Mouse (Mus musculus): ENCODE data around the gene Zfp934. TPM values are rescaled to one million over a fixed set of nuclear protein-coding genes. Genes with fewer than 3 reads are reported as not detected.
"Not testable (repeated sequence)": the region's sequence is repeated elsewhere in the genome, so short reads cannot be mapped to it uniquely, and the experiment has no call there.

The Zfp934 gene
- polyA plus RNA-seq (2012; rRNA removed) (12.1 and 12.4 TPM in 2 replicates), polyA plus RNA-seq (2014; fragmentation: Nextera tagmentation; extraction: Ambion mirVana) (18.0 and 18.2 TPM in 2 replicates)

GRCm38 (mm10) chr13:62571099-62571498, at the start of gene Zfp934:
Gene Zfp934, minus strand, starts transcription at chr13:62571199.
- not testable (repeated sequence) for H3K4me1 ChIP-seq (ENCODE audit: control insufficient read depth, insufficient read depth, low read length); H3K9ac ChIP-seq (ENCODE audit: low read depth, low read length, severe bottlenecking); H3K4me3 ChIP-seq (replicated peaks; ENCODE audit: low read length); H3K9me3 ChIP-seq (ENCODE audit: control insufficient read depth, low read length); H3K4me2 ChIP-seq (replicated peaks; ENCODE audit: low read depth, low read length, severe bottlenecking); H3K36me3 ChIP-seq (ENCODE audit: control insufficient read depth, insufficient read depth, low read length); ATAC-seq (ENCODE audit: low FRiP score, low read depth); H3K27ac ChIP-seq (replicated peaks; ENCODE audit: low read depth, low read length); DNase-seq (ENCODE audit: low spot score); H3K27me3 ChIP-seq (ENCODE audit: control insufficient read depth, insufficient read depth, low read length)
- 78% methylated on average over 2 of the region's 6 CpGs for WGBS

- WGBS = 97% methylated on average over 4 of the region's 4 CpGs
- not testable (repeated sequence) for H3K27ac ChIP-seq (replicated peaks; ENCODE audit: low read depth, low read length); H3K4me1 ChIP-seq (ENCODE audit: control insufficient read depth, insufficient read depth, low read length); H3K4me2 ChIP-seq (replicated peaks; ENCODE audit: low read depth, low read length, severe bottlenecking); H3K9ac ChIP-seq (ENCODE audit: low read depth, low read length, severe bottlenecking); H3K4me3 ChIP-seq (replicated peaks; ENCODE audit: low read length); ATAC-seq (ENCODE audit: low FRiP score, low read depth); H3K9me3 ChIP-seq (ENCODE audit: control insufficient read depth, low read length); DNase-seq (ENCODE audit: low spot score); H3K36me3 ChIP-seq (ENCODE audit: control insufficient read depth, insufficient read depth, low read length); H3K27me3 ChIP-seq (ENCODE audit: control insufficient read depth, insufficient read depth, low read length)
These were observed 46.5 kb upstream of the Zfp934 start for GRCm38 (mm10) chr13:62617449-62617848.

- 29% methylated on average over 1 of the region's 1 CpGs for WGBS
- not testable (repeated sequence) for H3K4me2 ChIP-seq (replicated peaks; ENCODE audit: low read depth, low read length, severe bottlenecking); DNase-seq (ENCODE audit: low spot score); H3K27ac ChIP-seq (replicated peaks; ENCODE audit: low read depth, low read length); H3K9ac ChIP-seq (ENCODE audit: low read depth, low read length, severe bottlenecking); H3K9me3 ChIP-seq (ENCODE audit: control insufficient read depth, low read length); H3K36me3 ChIP-seq (ENCODE audit: control insufficient read depth, insufficient read depth, low read length); H3K4me3 ChIP-seq (replicated peaks; ENCODE audit: low read length); H3K27me3 ChIP-seq (ENCODE audit: control insufficient read depth, insufficient read depth, low read length); ATAC-seq (ENCODE audit: low FRiP score, low read depth); H3K4me1 ChIP-seq (ENCODE audit: control insufficient read depth, insufficient read depth, low read length)
These were observed 9.3 kb downstream of the Zfp934 start for GRCm38 (mm10) chr13:62561696-62562095.

- peak within 1 kb of the TSS; percentile 40 for H3K4me3 ChIP-seq (replicated peaks; ENCODE audit: low read length)
- H3K36me3 ChIP-seq (ENCODE audit: control insufficient read depth, insufficient read depth, low read length); H3K9me3 ChIP-seq (ENCODE audit: control insufficient read depth, low read length); H3K27ac ChIP-seq (replicated peaks; ENCODE audit: low read depth, low read length); ATAC-seq (ENCODE audit: low FRiP score, low read depth); H3K4me1 ChIP-seq (ENCODE audit: control insufficient read depth, insufficient read depth, low read length); H3K27me3 ChIP-seq (ENCODE audit: control insufficient read depth, insufficient read depth, low read length): not testable (repeated sequence)
- H3K4me2 ChIP-seq (replicated peaks; ENCODE audit: low read depth, low read length, severe bottlenecking) = peak within 1 kb of the TSS; percentile 23; the same call in 1 of the 2 replicates
- H3K9ac ChIP-seq (ENCODE audit: low read depth, low read length, severe bottlenecking) = peak within 1 kb of the TSS; percentile 50
- DNase-seq (ENCODE audit: low spot score) = peak; percentile 2
- 3% methylated on average over 25 of the region's 27 CpGs for WGBS
These were observed 12.5 kb downstream of the Zfp934 start, which contains the start of gene Zfp935 for GRCm38 (mm10) chr13:62558189-62559110. Gene Zfp935, minus strand, starts transcription at chr13:62558511.

- not testable (repeated sequence) for H3K27ac ChIP-seq (replicated peaks; ENCODE audit: low read depth, low read length); H3K4me2 ChIP-seq (replicated peaks; ENCODE audit: low read depth, low read length, severe bottlenecking); H3K27me3 ChIP-seq (ENCODE audit: control insufficient read depth, insufficient read depth, low read length); H3K4me1 ChIP-seq (ENCODE audit: control insufficient read depth, insufficient read depth, low read length); DNase-seq (ENCODE audit: low spot score); H3K4me3 ChIP-seq (replicated peaks; ENCODE audit: low read length); H3K9me3 ChIP-seq (ENCODE audit: control insufficient read depth, low read length); H3K36me3 ChIP-seq (ENCODE audit: control insufficient read depth, insufficient read depth, low read length); ATAC-seq (ENCODE audit: low FRiP score, low read depth); H3K9ac ChIP-seq (ENCODE audit: low read depth, low read length, severe bottlenecking)
These were observed 40.9 kb downstream of the Zfp934 start for GRCm38 (mm10) chr13:62530129-62530528.

GRCm38 (mm10) chr13:62510641-62511420, 60.2 kb downstream of the Zfp934 start:
- ATAC-seq (ENCODE audit: low FRiP score, low read depth) = not testable (repeated sequence)

GRCm38 (mm10) chr13:62472661-62473060, 98.3 kb downstream of the Zfp934 start:
- ATAC-seq (ENCODE audit: low FRiP score, low read depth); H3K9me3 ChIP-seq (ENCODE audit: control insufficient read depth, low read length); H3K4me1 ChIP-seq (ENCODE audit: control insufficient read depth, insufficient read depth, low read length); H3K27me3 ChIP-seq (ENCODE audit: control insufficient read depth, insufficient read depth, low read length); H3K9ac ChIP-seq (ENCODE audit: low read depth, low read length, severe bottlenecking); H3K36me3 ChIP-seq (ENCODE audit: control insufficient read depth, insufficient read depth, low read length); H3K4me2 ChIP-seq (replicated peaks; ENCODE audit: low read depth, low read length, severe bottlenecking); H3K4me3 ChIP-seq (replicated peaks; ENCODE audit: low read length); H3K27ac ChIP-seq (replicated peaks; ENCODE audit: low read depth, low read length); DNase-seq (ENCODE audit: low spot score): not testable (repeated sequence)
- WGBS = 98% methylated on average over 8 of the region's 8 CpGs

More at GRCm38 (mm10) chr13:62510641-62511420, 60.2 kb downstream of the Zfp934 start:
- not testable (repeated sequence) for H3K36me3 ChIP-seq (ENCODE audit: control insufficient read depth, insufficient read depth, low read length); H3K9ac ChIP-seq (ENCODE audit: low read depth, low read length, severe bottlenecking); DNase-seq (ENCODE audit: low spot score); H3K4me1 ChIP-seq (ENCODE audit: control insufficient read depth, insufficient read depth, low read length); H3K4me2 ChIP-seq (replicated peaks; ENCODE audit: low read depth, low read length, severe bottlenecking); H3K27me3 ChIP-seq (ENCODE audit: control insufficient read depth, insufficient read depth, low read length); H3K4me3 ChIP-seq (replicated peaks; ENCODE audit: low read length); H3K9me3 ChIP-seq (ENCODE audit: control insufficient read depth, low read length); H3K27ac ChIP-seq (replicated peaks; ENCODE audit: low read depth, low read length)
- WGBS = 81% methylated on average over 1 of the region's 1 CpGs

GRCm38 (mm10) chr13:62469947-62470346, 101.1 kb downstream of the Zfp934 start:
- H3K4me2 ChIP-seq (replicated peaks; ENCODE audit: low read depth, low read length, severe bottlenecking); H3K27ac ChIP-seq (replicated peaks; ENCODE audit: low read depth, low read length); H3K4me3 ChIP-seq (replicated peaks; ENCODE audit: low read length); ATAC-seq (ENCODE audit: low FRiP score, low read depth); H3K9ac ChIP-seq (ENCODE audit: low read depth, low read length, severe bottlenecking); H3K36me3 ChIP-seq (ENCODE audit: control insufficient read depth, insufficient read depth, low read length); H3K4me1 ChIP-seq (ENCODE audit: control insufficient read depth, insufficient read depth, low read length); H3K27me3 ChIP-seq (ENCODE audit: control insufficient read depth, insufficient read depth, low read length); H3K9me3 ChIP-seq (ENCODE audit: control insufficient read depth, low read length): not testable (repeated sequence)
- DNase-seq (ENCODE audit: low spot score) = peak; percentile 25

Data from limb, embryonic 14.5 days (tissue).